Mouse (Mus musculus): ENCODE measurements around the gene Sh3gl1. TPM values are rescaled to one million over a fixed set of nuclear protein-coding genes. Genes with fewer than 3 reads are reported as not detected.
A peak's percentile ranks its signal among the peaks of the same experiment; 100 is the strongest.
"Not testable (repeated sequence)": the region's sequence is repeated elsewhere in the genome, so short reads cannot be mapped to it uniquely, and the experiment has no call there.

Sh3gl1 gene
- polyA plus RNA-seq, 1 experiment = 115 TPM

DNA sequence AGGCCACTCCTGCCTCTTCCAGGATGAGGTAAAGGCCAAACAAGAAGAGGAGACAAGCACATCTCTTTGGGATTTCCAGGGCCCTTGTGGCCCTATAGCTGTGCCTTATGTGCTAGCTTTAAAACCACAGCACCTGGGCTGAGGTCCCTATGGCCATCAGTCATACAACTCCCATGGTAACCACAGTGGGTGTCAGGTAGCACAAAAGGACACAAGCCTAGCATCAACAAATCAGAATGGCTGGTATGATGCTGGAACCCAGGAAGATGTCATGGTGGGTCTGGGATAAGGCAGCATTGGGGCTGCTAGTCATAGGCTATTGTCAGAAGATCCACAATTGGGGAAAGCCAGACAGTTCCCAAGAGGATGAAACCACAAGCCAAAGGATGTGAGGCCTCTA lies 34.7 kb upstream of the Sh3gl1 start:
- peaks cover 74% of the 10 kb centered on the region for H3K36me3 ChIP-seq (replicated peaks; ENCODE audit: low read length)
- H3K4me1 ChIP-seq = peaks cover 75% of the 10 kb centered on the region
- H3K27me3 ChIP-seq (replicated peaks) = no peaks in the 10 kb centered on the region
- TF ChIP-seq GATA1 (IDR thresholded peaks at IDR 0.05; ENCODE audit: borderline replicate concordance, low read length) (no peak), FLI1 (IDR thresholded peaks at IDR 0.05; ENCODE audit: low read length) (no peak)
- 0 out of 2 replicates have a peak, but pooled peaks cover 3% of the 10 kb centered on the region for H3K9me3 ChIP-seq
- H3K4me3 ChIP-seq (replicated peaks) = no peak overlapping the region

DNA sequence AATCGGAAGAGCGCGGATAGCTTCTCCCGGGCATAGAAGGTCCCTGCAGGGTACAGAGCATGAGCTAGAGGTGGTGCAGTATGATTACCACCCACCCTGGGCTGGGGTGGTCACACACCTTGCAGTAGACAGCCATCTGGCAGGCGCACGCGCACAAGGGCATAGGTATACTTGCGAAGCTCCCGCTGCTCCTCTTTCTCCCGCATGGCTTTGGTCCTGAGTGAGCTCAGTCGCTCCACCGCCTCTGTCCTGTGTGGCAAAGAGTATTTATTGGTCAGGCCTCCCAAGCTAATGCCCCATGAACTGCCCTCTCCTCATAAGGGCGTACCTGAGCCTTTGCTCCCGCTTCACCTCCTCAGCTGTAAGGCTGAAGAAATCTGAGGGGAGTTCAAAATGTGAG lies 32.6 kb upstream of the Sh3gl1 start:
- Histone ChIP-seq H3K4me1 (peaks cover 80% of the 10 kb centered on the region), H3K9me3 (0 out of 2 replicates have a peak, but pooled peaks cover 6% of the 10 kb centered on the region), H3K27me3 (replicated peaks) (no peaks in the 10 kb centered on the region), H3K36me3 (replicated peaks; ENCODE audit: low read length) (peaks cover 93% of the 10 kb centered on the region), H3K4me3 (replicated peaks) (no peak overlapping the region)
- no peak for TF ChIP-seq FLI1 (IDR thresholded peaks at IDR 0.05; ENCODE audit: low read length)

- peak overlapping the region; percentile 2 for H3K4me3 ChIP-seq (replicated peaks)
- H3K27me3 ChIP-seq (replicated peaks) = no peaks in the 10 kb centered on the region
- H3K9me3 ChIP-seq = 0 out of 2 replicates have a peak, but pooled peaks cover 6% of the 10 kb centered on the region
- peaks cover 67% of the 10 kb centered on the region for H3K4me1 ChIP-seq
- H3K36me3 ChIP-seq (replicated peaks; ENCODE audit: low read length) = peaks cover 98% of the 10 kb centered on the region
- TF ChIP-seq GATA1 (IDR thresholded peaks at IDR 0.05; ENCODE audit: borderline replicate concordance, low read length) (no peak), FLI1 (IDR thresholded peaks at IDR 0.05; ENCODE audit: low read length) (no peak)
Observed at GRCm38 (mm10) chr17:56066451-56066850, 30.0 kb upstream of the Sh3gl1 start.

DNA sequence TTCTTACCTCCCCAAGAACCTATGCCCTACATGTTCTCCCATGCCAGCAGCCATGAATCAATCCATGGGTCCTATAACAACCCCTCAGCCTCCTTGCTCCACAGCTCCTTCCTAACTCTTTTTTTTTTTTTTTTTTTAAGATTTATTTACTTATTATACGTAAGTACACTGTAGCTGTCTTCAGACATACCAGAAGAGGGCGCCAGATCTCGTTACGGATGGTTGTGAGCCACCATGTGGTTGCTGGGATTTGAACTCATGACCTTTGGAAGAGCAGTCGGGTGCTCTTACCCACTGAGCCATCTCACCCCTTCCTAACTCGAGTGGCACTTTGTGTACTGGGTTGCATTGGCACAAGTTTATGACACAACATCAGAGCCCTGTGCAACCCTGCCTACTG lies 29.3 kb upstream of the Sh3gl1 start:
- H3K4me3 ChIP-seq (replicated peaks); H3K27me3 ChIP-seq (replicated peaks); H3K9me3 ChIP-seq: not testable (repeated sequence)
- Histone ChIP-seq H3K4me1 (peaks cover 60% of the 10 kb centered on the region), H3K36me3 (replicated peaks; ENCODE audit: low read length) (peaks cover 98% of the 10 kb centered on the region)

- H3K36me3 ChIP-seq (replicated peaks; ENCODE audit: low read length) = peaks cover 97% of the 10 kb centered on the region
- no peaks in the 10 kb centered on the region for H3K27me3 ChIP-seq (replicated peaks)
- no peak overlapping the region for H3K4me3 ChIP-seq (replicated peaks)
- peaks cover 37% of the 10 kb centered on the region for H3K4me1 ChIP-seq
- TF ChIP-seq GATA1 (IDR thresholded peaks at IDR 0.05; ENCODE audit: borderline replicate concordance, low read length) = no peak
- TF ChIP-seq FLI1 (IDR thresholded peaks at IDR 0.05; ENCODE audit: low read length) = no peak
- 0 out of 2 replicates have a peak, but pooled peaks cover 6% of the 10 kb centered on the region for H3K9me3 ChIP-seq
Observed at GRCm38 (mm10) chr17:56062081-56062480, 25.6 kb upstream of the Sh3gl1 start.

GRCm38 (mm10) chr17:56057381-56058120 lies 21.1 kb upstream of the Sh3gl1 start:
- no peak overlapping the region for H3K4me3 ChIP-seq (replicated peaks)
- H3K9me3 ChIP-seq = no peaks in the 10 kb centered on the region
- H3K4me1 ChIP-seq = peaks cover 15% of the 10 kb centered on the region; the same call in 1 of the 2 replicates
- TF ChIP-seq GATA1 (IDR thresholded peaks at IDR 0.05; ENCODE audit: borderline replicate concordance, low read length) (no peak), FLI1 (IDR thresholded peaks at IDR 0.05; ENCODE audit: low read length) (no peak)
- H3K36me3 ChIP-seq (replicated peaks; ENCODE audit: low read length) = peaks cover 90% of the 10 kb centered on the region
- no peaks in the 10 kb centered on the region for H3K27me3 ChIP-seq (replicated peaks)

DNA sequence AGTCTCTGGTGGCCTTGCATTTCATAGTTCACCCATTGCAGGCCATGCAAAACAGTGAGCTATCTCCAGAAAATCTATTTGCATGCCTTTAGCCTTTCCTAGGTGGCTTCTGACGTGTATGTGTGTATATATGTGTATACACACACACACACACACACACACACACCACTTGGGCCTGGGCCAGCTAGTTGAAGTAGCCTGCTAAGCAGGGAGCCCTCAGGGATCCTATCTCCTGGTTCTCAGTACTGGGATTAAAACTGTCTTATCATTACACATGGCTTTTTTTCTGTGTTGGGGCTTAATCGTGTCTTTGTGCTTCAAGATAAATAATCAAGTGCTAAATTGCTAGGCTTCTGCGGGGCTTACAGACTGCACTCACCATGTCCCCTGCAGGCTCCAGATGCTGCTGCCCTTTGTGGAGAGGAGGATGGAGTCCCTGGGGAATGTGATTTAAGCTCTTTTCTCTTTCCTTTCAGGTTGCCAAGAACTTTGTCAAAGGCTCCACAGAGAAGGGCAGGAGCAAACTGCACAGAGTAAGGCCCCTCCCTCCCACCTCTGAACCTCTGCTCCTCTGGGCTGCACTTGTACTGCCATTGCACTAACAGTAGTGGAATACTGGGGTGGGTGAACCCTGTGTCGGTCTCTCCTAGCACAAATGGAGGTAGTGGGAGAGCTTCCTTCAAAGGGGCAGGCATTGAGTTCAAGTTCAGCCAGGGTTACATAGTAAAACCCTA lies 19.7 kb upstream of the Sh3gl1 start:
- H3K36me3 ChIP-seq (replicated peaks; ENCODE audit: low read length) = peaks cover 88% of the 10 kb centered on the region
- H3K9me3 ChIP-seq = no peaks in the 10 kb centered on the region
- no peak overlapping the region for H3K4me3 ChIP-seq (replicated peaks)
- H3K27me3 ChIP-seq (replicated peaks) = no peaks in the 10 kb centered on the region
- TF ChIP-seq FLI1 (IDR thresholded peaks at IDR 0.05; ENCODE audit: low read length) (no peak), GATA1 (IDR thresholded peaks at IDR 0.05; ENCODE audit: borderline replicate concordance, low read length) (no peak)
- H3K4me1 ChIP-seq = peaks cover 12% of the 10 kb centered on the region; the same call in 1 of the 2 replicates

DNA sequence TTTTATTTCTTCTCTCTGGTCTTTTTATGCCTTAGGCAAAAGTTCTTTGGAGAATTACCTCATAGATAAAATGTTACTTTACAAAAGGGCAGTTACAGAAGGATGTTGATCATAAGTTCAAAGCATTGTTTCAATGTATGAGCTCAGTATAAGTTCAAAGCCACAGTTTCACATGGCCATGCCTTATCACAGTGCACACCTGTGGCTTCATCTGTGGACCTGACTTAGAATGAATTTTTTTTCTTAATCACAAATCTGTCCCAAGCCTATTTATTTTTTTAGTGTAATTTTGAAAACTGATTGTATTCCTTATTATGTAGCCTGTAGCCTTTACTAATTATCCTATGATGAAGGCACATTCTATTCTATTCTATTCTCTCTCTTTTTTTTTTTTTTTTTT lies 18.5 kb upstream of the Sh3gl1 start:
- Histone ChIP-seq H3K4me3 (replicated peaks) (no peak overlapping the region), H3K4me1 (peaks cover 12% of the 10 kb centered on the region; the same call in 1 of the 2 replicates), H3K36me3 (replicated peaks; ENCODE audit: low read length) (peaks cover 88% of the 10 kb centered on the region), H3K27me3 (replicated peaks) (no peaks in the 10 kb centered on the region), H3K9me3 (no peaks in the 10 kb centered on the region)
- TF ChIP-seq FLI1 (IDR thresholded peaks at IDR 0.05; ENCODE audit: low read length) = no peak
- TF ChIP-seq GATA1 (IDR thresholded peaks at IDR 0.05; ENCODE audit: borderline replicate concordance, low read length) = no peak

DNA sequence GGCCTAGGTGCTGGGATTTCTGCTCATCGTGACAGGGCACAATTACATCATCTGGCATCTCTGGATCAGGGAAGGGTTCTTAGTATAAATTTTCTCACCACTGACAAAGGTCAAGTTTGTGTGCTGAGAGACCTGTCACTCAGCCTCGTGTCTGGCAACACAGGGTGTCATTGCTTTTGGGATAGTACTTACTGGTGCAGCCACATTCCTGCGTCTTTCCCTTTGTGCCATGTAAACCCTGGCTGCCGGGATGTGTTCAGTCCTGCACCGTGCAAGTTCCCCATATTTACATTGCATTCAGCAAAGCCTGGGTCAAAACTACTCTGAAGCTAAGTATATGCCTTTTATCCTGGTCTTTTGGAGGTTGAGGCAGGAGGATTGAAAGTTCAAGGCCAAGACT lies 14.9 kb upstream of the Sh3gl1 start:
- H3K36me3 ChIP-seq (replicated peaks; ENCODE audit: low read length) = peaks cover 88% of the 10 kb centered on the region
- H3K4me3 ChIP-seq (replicated peaks) = no peak overlapping the region
- H3K9me3 ChIP-seq = no peaks in the 10 kb centered on the region
- peaks cover 32% of the 10 kb centered on the region for H3K4me1 ChIP-seq
- TF ChIP-seq GATA1 (IDR thresholded peaks at IDR 0.05; ENCODE audit: borderline replicate concordance, low read length) (no peak), FLI1 (IDR thresholded peaks at IDR 0.05; ENCODE audit: low read length) (no peak)
- no peaks in the 10 kb centered on the region for H3K27me3 ChIP-seq (replicated peaks)

- TF ChIP-seq GATA1 (IDR thresholded peaks at IDR 0.05; ENCODE audit: borderline replicate concordance, low read length) (no peak), FLI1 (IDR thresholded peaks at IDR 0.05; ENCODE audit: low read length) (no peak)
- no peaks in the 10 kb centered on the region for H3K9me3 ChIP-seq
- H3K36me3 ChIP-seq (replicated peaks; ENCODE audit: low read length) = peaks cover 32% of the 10 kb centered on the region
- H3K4me1 ChIP-seq = peaks cover 52% of the 10 kb centered on the region
- H3K27me3 ChIP-seq (replicated peaks) = no peaks in the 10 kb centered on the region
- peak overlapping the region; percentile 94 for H3K4me3 ChIP-seq (replicated peaks)
Observed at GRCm38 (mm10) chr17:56040857-56041163, 4.4 kb upstream of the Sh3gl1 start.
